In the genomic region with DNA sequence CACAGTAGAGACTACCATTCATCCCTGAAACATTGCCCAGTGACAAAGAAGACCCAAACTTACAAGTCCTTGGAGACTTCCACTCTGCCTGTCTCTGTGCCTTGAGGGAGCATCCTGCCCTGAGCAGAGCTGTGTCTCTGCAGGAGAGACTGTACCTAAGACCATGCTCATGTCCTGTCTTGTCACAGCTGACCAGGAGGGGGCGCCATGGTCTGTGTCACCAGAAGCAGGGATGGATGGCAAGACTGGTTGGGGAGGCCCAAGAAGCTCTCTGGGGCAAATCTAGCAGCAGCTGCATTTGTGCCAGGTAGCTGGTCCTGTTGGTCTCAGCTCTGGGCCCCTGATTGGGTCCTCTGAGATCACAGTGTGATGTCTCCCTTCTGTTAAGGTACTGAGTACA, we compare ENCODE assay signal across 12 mouse cellular contexts.
DNase-seq lines count a peak whose midpoint lies in the region; ATAC-seq and TF ChIP-seq lines count a peak whose summit lies in the region.
"Had no signal": no experiment of that assay in that cellular context is flagged by ENCODE, and none has a peak within 500 bp of the region (broad histone marks: within the 10 kb centered on the region; RNA-seq: fewer than 3 reads in every experiment).

No protein-coding gene starts in this region.

- WGBS in kidney, postnatal 0 days = 53% methylated on average over 1 of the region's 1 CpGs
- WGBS in midbrain, embryonic 11.5 days = 60% methylated on average over 1 of the region's 1 CpGs
- WGBS in midbrain, embryonic 16.5 days = 56% methylated on average over 1 of the region's 1 CpGs

- no peak overlapping the region for H3K4me2 ChIP-seq in kidney, postnatal 0 days (ENCODE audit: low read length)
- no peak overlapping the region for H3K4me2 ChIP-seq in midbrain, embryonic 11.5 days
- H3K4me2 ChIP-seq in midbrain, embryonic 16.5 days (ENCODE audit: low read length) = no peak overlapping the region
- H3K4me2 ChIP-seq: hindbrain, embryonic 15.5 days; liver, embryonic 15.5 days; stomach, embryonic 15.5 days had no signal

- H3K9me3 ChIP-seq in kidney, postnatal 0 days (replicated peaks; ENCODE audit: low read length) = no peaks in the 10 kb centered on the region
- H3K9me3 ChIP-seq in midbrain, embryonic 11.5 days (ENCODE audit: control insufficient read depth, low read length) = no peaks in the 10 kb centered on the region
- H3K9me3 ChIP-seq in midbrain, embryonic 16.5 days (replicated peaks; ENCODE audit: control insufficient read depth, low read length, poor library complexity, severe bottlenecking) = no peaks in the 10 kb centered on the region
- H3K9me3 ChIP-seq: hindbrain, embryonic 15.5 days; liver, embryonic 15.5 days; stomach, embryonic 15.5 days had no signal

- H3K27ac ChIP-seq in kidney, postnatal 0 days = no peak overlapping the region
- no peak overlapping the region for H3K27ac ChIP-seq in midbrain, embryonic 11.5 days (ENCODE audit: low read depth, low read length)
- H3K27ac ChIP-seq in midbrain, embryonic 16.5 days (ENCODE audit: low read length) = no peak overlapping the region
- H3K27ac ChIP-seq: hindbrain, embryonic 15.5 days; liver, embryonic 15.5 days; stomach, embryonic 15.5 days had no signal

- no peak for TF ChIP-seq POLR2A in brain, embryonic 14.5 days (IDR thresholded peaks at IDR 0.05; ENCODE audit: borderline replicate concordance, extremely low read depth, insufficient read depth, insufficient read length, poor library complexity, severe bottlenecking)

- DNase-seq in CD4-positive, CD25-positive, alpha-beta regulatory T cell, adult 2 months (ENCODE audit: low read depth, low spot score) = peak; percentile 3
- DNase-seq in kidney, postnatal 0 days (ENCODE audit: low spot score) = no peak
- DNase-seq in kidney, adult 18-20 months = no peak
- peak; percentile 86 for DNase-seq in midbrain, embryonic 11.5 days (ENCODE audit: low spot score, missing footprints)
- no peak for DNase-seq in brain, embryonic 14.5 days (ENCODE audit: low read depth)

- no peaks in the 10 kb centered on the region for H3K4me1 ChIP-seq in kidney, postnatal 0 days (replicated peaks; ENCODE audit: insufficient read depth, low read length)
- H3K4me1 ChIP-seq in midbrain, embryonic 11.5 days (ENCODE audit: control insufficient read depth, insufficient read depth, low read length) = no peaks in the 10 kb centered on the region
- H3K4me1 ChIP-seq in midbrain, embryonic 16.5 days (ENCODE audit: control insufficient read depth, insufficient read depth, low read length) = peaks cover 13% of the 10 kb centered on the region
- H3K4me1 ChIP-seq: liver, embryonic 15.5 days had no signal

- H3K9ac ChIP-seq in kidney, postnatal 0 days (ENCODE audit: low read depth, low read length) = no peak overlapping the region
- H3K9ac ChIP-seq in midbrain, embryonic 11.5 days (ENCODE audit: low read length) = no peak overlapping the region
- H3K9ac ChIP-seq in midbrain, embryonic 16.5 days (ENCODE audit: low read depth, low read length) = no peak overlapping the region
- H3K9ac ChIP-seq: hindbrain, embryonic 15.5 days; liver, embryonic 15.5 days; stomach, embryonic 15.5 days had no signal

- H3K4me3 ChIP-seq in kidney, postnatal 0 days (replicated peaks; ENCODE audit: low read depth, low read length) = no peak overlapping the region
- no peak overlapping the region for H3K4me3 ChIP-seq in midbrain, embryonic 11.5 days (ENCODE audit: low read depth, low read length)
- no peak overlapping the region for H3K4me3 ChIP-seq in midbrain, embryonic 16.5 days (ENCODE audit: low read depth, low read length)
- H3K4me3 ChIP-seq: hindbrain, embryonic 15.5 days; liver, embryonic 15.5 days; stomach, embryonic 15.5 days had no signal

- ATAC-seq in CD4-positive, CD25-positive, alpha-beta regulatory T cell, adult 4 months = no peak
- no peak for ATAC-seq in kidney, postnatal 0 days (replicated peaks; ENCODE audit: low FRiP score, low read depth)
- no peak for ATAC-seq in midbrain, embryonic 11.5 days (ENCODE audit: low FRiP score)
- ATAC-seq in midbrain, embryonic 16.5 days = no peak
- no peak for ATAC-seq in frontal cortex, adult (ENCODE audit: low TSS enrichment)

- peak; percentile 48; the same call in 1 of the 2 replicates for TF ChIP-seq CTCF in kidney, postnatal 0 days (IDR thresholded peaks at IDR 0.05; ENCODE audit: low read depth)
- TF ChIP-seq CTCF in brain, embryonic 14.5 days (IDR thresholded peaks at IDR 0.05; ENCODE audit: borderline replicate concordance, extremely low read depth, insufficient read depth, insufficient read length) = peak; percentile 28; the same call in 1 of the 2 replicates

- no peaks in the 10 kb centered on the region for H3K27me3 ChIP-seq in kidney, postnatal 0 days (ENCODE audit: insufficient read depth, low read length)
- no peaks in the 10 kb centered on the region for H3K27me3 ChIP-seq in midbrain, embryonic 11.5 days (ENCODE audit: control insufficient read depth, insufficient read depth, low read length)
- no peaks in the 10 kb centered on the region for H3K27me3 ChIP-seq in midbrain, embryonic 16.5 days (ENCODE audit: control insufficient read depth, insufficient read depth, low read depth, low read length)
- H3K27me3 ChIP-seq: hindbrain, embryonic 15.5 days; liver, embryonic 15.5 days; stomach, embryonic 15.5 days had no signal

- no peaks in the 10 kb centered on the region for H3K36me3 ChIP-seq in kidney, postnatal 0 days (ENCODE audit: insufficient read depth, low read length)
- no peaks in the 10 kb centered on the region for H3K36me3 ChIP-seq in midbrain, embryonic 11.5 days (ENCODE audit: control insufficient read depth, insufficient read depth, low read length)
- H3K36me3 ChIP-seq in midbrain, embryonic 16.5 days (ENCODE audit: control insufficient read depth, insufficient read depth, low read length) = no peaks in the 10 kb centered on the region
- H3K36me3 ChIP-seq: G1E; hindbrain, embryonic 15.5 days; liver, embryonic 15.5 days; stomach, embryonic 15.5 days had no signal

Comparison
In these comparisons a context has a peak if more than half of its experiments do, and no peak if none do; other contexts are left out.
1. DNase-seq: peak in CD4-positive, CD25-positive, alpha-beta regulatory T cell, adult 2 months (single experiment) and midbrain, embryonic 11.5 days (single experiment); none in kidney, postnatal 0 days (single experiment), kidney, adult 18-20 months (single experiment) and brain, embryonic 14.5 days (single experiment).